Mouse (Mus musculus) testis, postnatal 14 days (tissue): ENCODE measurements around the gene Bcor.

Source experiments
- DNase-seq: peaks from one replicate; pipeline ENCODE4 v3.0.0; 2021; ENCODE audit warnings: low spot score

Gene Bcor

GRCm38 (mm10) chrX:12085949-12086348 is 74.2 kb downstream of the Bcor start:
- no peak for DNase-seq

- DNase-seq = no peak
These were observed 74.9 kb downstream of the Bcor start for GRCm38 (mm10) chrX:12085290-12085689.

- DNase-seq = no peak
These were observed 75.5 kb downstream of the Bcor start for GRCm38 (mm10) chrX:12084698-12085097.

- DNase-seq = no peak
These were observed 76.5 kb downstream of the Bcor start for GRCm38 (mm10) chrX:12083631-12084030.

- no peak for DNase-seq
These were observed 77.4 kb downstream of the Bcor start for GRCm38 (mm10) chrX:12082736-12083135.

GRCm38 (mm10) chrX:12082184-12082583 is 78.0 kb downstream of the Bcor start:
- no peak for DNase-seq

- DNase-seq = no peak
These were observed 78.4 kb downstream of the Bcor start for GRCm38 (mm10) chrX:12081741-12082155.

GRCm38 (mm10) chrX:12080904-12081740 is 79.0 kb downstream of the Bcor start:
- peak; percentile 24 for DNase-seq

- peak; percentile 28 for DNase-seq
These were observed 79.9 kb downstream of the Bcor start for GRCm38 (mm10) chrX:12080095-12080903.

- DNase-seq = peak; percentile 9
These were observed 80.7 kb downstream of the Bcor start for GRCm38 (mm10) chrX:12079309-12080094.

GRCm38 (mm10) chrX:12079059-12079308 is 81.2 kb downstream of the Bcor start:
- no peak for DNase-seq

GRCm38 (mm10) chrX:12078195-12079058 is 81.7 kb downstream of the Bcor start:
- no peak for DNase-seq

- no peak for DNase-seq
These were observed 82.6 kb downstream of the Bcor start for GRCm38 (mm10) chrX:12077601-12077980.

- DNase-seq = peak; percentile 38
These were observed 83.2 kb downstream of the Bcor start for GRCm38 (mm10) chrX:12076763-12077600.

GRCm38 (mm10) chrX:12072721-12073120 is 87.4 kb downstream of the Bcor start:
- no peak for DNase-seq

GRCm38 (mm10) chrX:12068978-12069724 is 91.0 kb downstream of the Bcor start:
- DNase-seq = no peak

- DNase-seq = no peak
These were observed 92.2 kb downstream of the Bcor start for GRCm38 (mm10) chrX:12067851-12068510.

- DNase-seq = no peak
These were observed 93.1 kb downstream of the Bcor start for GRCm38 (mm10) chrX:12067031-12067430.

GRCm38 (mm10) chrX:12065782-12066181 is 94.4 kb downstream of the Bcor start:
- no peak for DNase-seq

GRCm38 (mm10) chrX:12062932-12063260 is 97.3 kb downstream of the Bcor start:
- no peak for DNase-seq
